ENCODE assay signal across 9 mouse cellular contexts in genomic region chr11:58937909-58938308, GRCm38 (mm10). TPM values are rescaled to one million over a fixed set of nuclear protein-coding genes. Genes with fewer than 3 reads are reported as not detected.
DNase-seq lines count a peak whose midpoint lies in the region; ATAC-seq and TF ChIP-seq lines count a peak whose summit lies in the region.
"Had no signal": no experiment of that assay in that cellular context is flagged by ENCODE, and none has a peak within 500 bp of the region (broad histone marks: within the 10 kb centered on the region; RNA-seq: fewer than 3 reads in every experiment).

No protein-coding gene starts in this region.

- no peak for TF ChIP-seq CTCF in testis, adult 2 months (IDR thresholded peaks at IDR 0.05; ENCODE audit: control insufficient read depth, insufficient read depth, insufficient replicate concordance, low read depth, low read length)
- TF ChIP-seq CTCF in intestine, postnatal 0 days (IDR thresholded peaks at IDR 0.05; ENCODE audit: low read depth), result no peak

- H3K4me1 ChIP-seq in testis, adult 2 months (ENCODE audit: control insufficient read depth, insufficient read depth, low read length), result peaks cover 11% of the 10 kb centered on the region
- H3K4me1 ChIP-seq in intestine, postnatal 0 days (replicated peaks; ENCODE audit: control insufficient read depth, insufficient read depth, low read length), result no peaks in the 10 kb centered on the region
- peaks cover 22% of the 10 kb centered on the region for H3K4me1 ChIP-seq in midbrain, embryonic 16.5 days (ENCODE audit: control insufficient read depth, insufficient read depth, low read length)

- peak overlapping the region; percentile 82; the same call in 1 of the 2 replicates for H3K27ac ChIP-seq in testis, adult 2 months (ENCODE audit: control insufficient read depth, insufficient read depth, low read depth, low read length)
- H3K27ac ChIP-seq in intestine, postnatal 0 days (ENCODE audit: low read depth, low read length), result peak overlapping the region; percentile 91; the same call in 1 of the 2 replicates
- H3K27ac ChIP-seq in midbrain, embryonic 16.5 days (ENCODE audit: low read length), result peak overlapping the region; percentile 94

- no peaks in the 10 kb centered on the region for H3K27me3 ChIP-seq in testis, adult 2 months (ENCODE audit: control insufficient read depth, insufficient read depth, low read length)
- no peaks in the 10 kb centered on the region for H3K27me3 ChIP-seq in intestine, postnatal 0 days (replicated peaks; ENCODE audit: control insufficient read depth, insufficient read depth, low read length)
- no peaks in the 10 kb centered on the region for H3K27me3 ChIP-seq in midbrain, embryonic 16.5 days (ENCODE audit: control insufficient read depth, insufficient read depth, low read depth, low read length)

- H3K36me3 ChIP-seq in testis, adult 2 months (ENCODE audit: control insufficient read depth, insufficient read depth, low read length), result peaks cover 1% of the 10 kb centered on the region
- peaks cover 31% of the 10 kb centered on the region for H3K36me3 ChIP-seq in intestine, postnatal 0 days (ENCODE audit: control insufficient read depth, insufficient read depth)
- H3K36me3 ChIP-seq in midbrain, embryonic 16.5 days (ENCODE audit: control insufficient read depth, insufficient read depth, low read length), result peaks cover 18% of the 10 kb centered on the region

- peak overlapping the region; percentile 89 for H3K9ac ChIP-seq in intestine, postnatal 0 days (ENCODE audit: low read depth, low read length)
- peak overlapping the region; percentile 99 for H3K9ac ChIP-seq in midbrain, embryonic 16.5 days (ENCODE audit: low read depth, low read length)

- no peak for TF ChIP-seq POLR2A in testis, adult 2 months (IDR thresholded peaks at IDR 0.05; ENCODE audit: control insufficient read depth, low read depth, low read length)

- ATAC-seq in intestine, postnatal 0 days, result no peak
- ATAC-seq in midbrain, embryonic 16.5 days, result no peak

- H3K9me3 ChIP-seq in intestine, postnatal 0 days (ENCODE audit: control insufficient read depth), result no peaks in the 10 kb centered on the region
- H3K9me3 ChIP-seq in midbrain, embryonic 16.5 days (replicated peaks; ENCODE audit: control insufficient read depth, low read length, poor library complexity, severe bottlenecking), result no peaks in the 10 kb centered on the region

- peak overlapping the region; percentile 98 for H3K4me2 ChIP-seq in intestine, postnatal 0 days (replicated peaks; ENCODE audit: low read depth)
- peak overlapping the region; percentile 86 for H3K4me2 ChIP-seq in midbrain, embryonic 16.5 days (ENCODE audit: low read length)

- peak; percentile 58 for DNase-seq in cerebellum, adult 11-12 months
- DNase-seq in cerebellum, postnatal 36 days, result no peak
- no peak for DNase-seq in testis, postnatal 10 days (ENCODE audit: low spot score)
- no peak for DNase-seq in urinary bladder, adult 2 months (ENCODE audit: low spot score)
- no peak for DNase-seq in adrenal gland, adult 8-10 months

- whole genome bisulfite sequencing in intestine, postnatal 0 days, result 1% methylated on average over 13 of the region's 13 CpGs
- 3% methylated on average over 13 of the region's 13 CpGs for WGBS in midbrain, embryonic 16.5 days

- peak overlapping the region; percentile 85 for H3K4me3 ChIP-seq in testis, adult 2 months (ENCODE audit: control insufficient read depth, low read depth, low read length)
- peak overlapping the region; percentile 84 for H3K4me3 ChIP-seq in intestine, postnatal 0 days (ENCODE audit: low read depth, low read length)
- peak overlapping the region; percentile 81 for H3K4me3 ChIP-seq in midbrain, embryonic 16.5 days (ENCODE audit: low read depth, low read length)

RNA-seq across cellular contexts. Expression of gene Rnf187, which starts 0.8 kb away (rescaled TPM):
- polyA plus RNA-seq in testis, adult 2 months (2012; rRNA removed), result 215 and 247 TPM in 2 replicates
- 113 and 117 TPM in 2 replicates for polyA plus RNA-seq in intestine, postnatal 0 days (2015; fragmentation: Nextera tagmentation; extraction: Ambion mirVana)
- polyA plus RNA-seq in midbrain, embryonic 16.5 days (2015; fragmentation: Nextera tagmentation; extraction: Ambion mirVana), result 550 and 556 TPM in 2 replicates
- polyA plus RNA-seq in urinary bladder, adult 2 months (2012; rRNA removed), result 137 and 140 TPM in 2 replicates
- 100 to 1,000 TPM; 179 to 200 (median 190) TPM for total RNA-seq in adrenal gland, adult 8-10 months (2022)

RNA-seq across cellular contexts. Expression of gene Hist3h2ba, which starts 10.8 kb away (rescaled TPM):
- polyA plus RNA-seq in testis, adult 2 months (2012; rRNA removed), result 8.7 and 8.9 TPM in 2 replicates
- 6.9 and 7.8 TPM in 2 replicates for polyA plus RNA-seq in intestine, postnatal 0 days (2015; fragmentation: Nextera tagmentation; extraction: Ambion mirVana)
- 345 and 399 TPM in 2 replicates for polyA plus RNA-seq in midbrain, embryonic 16.5 days (2015; fragmentation: Nextera tagmentation; extraction: Ambion mirVana)
- polyA plus RNA-seq in urinary bladder, adult 2 months (2012; rRNA removed), result 1.3 and 2.2 TPM in 2 replicates
- 10 to 100 TPM in 2 of 4 experiments, 1 to 10 TPM in 2; 3.3 to 12.2 (median 7.8) TPM for total RNA-seq in adrenal gland, adult 8-10 months (2022)

RNA-seq across cellular contexts. Expression of gene Hist3h2a, which starts 16.6 kb away (rescaled TPM):
- 6.4 and 6.5 TPM in 2 replicates for polyA plus RNA-seq in testis, adult 2 months (2012; rRNA removed)
- polyA plus RNA-seq in intestine, postnatal 0 days (2015; fragmentation: Nextera tagmentation; extraction: Ambion mirVana), result 15.8 and 16.7 TPM in 2 replicates
- polyA plus RNA-seq in midbrain, embryonic 16.5 days (2015; fragmentation: Nextera tagmentation; extraction: Ambion mirVana), result 107 and 115 TPM in 2 replicates
- polyA plus RNA-seq in urinary bladder, adult 2 months (2012; rRNA removed), result 22.0 and 27.2 TPM in 2 replicates
- 10 to 100 TPM; 18.8 to 28.5 (median 26.2) TPM for total RNA-seq in adrenal gland, adult 8-10 months (2022)

RNA-seq across cellular contexts. Expression of gene Trim17, which starts 16.6 kb away (rescaled TPM):
- 166 and 167 TPM in 2 replicates for polyA plus RNA-seq in testis, adult 2 months (2012; rRNA removed)
- 0.08 and 0.12 TPM in 2 replicates for polyA plus RNA-seq in intestine, postnatal 0 days (2015; fragmentation: Nextera tagmentation; extraction: Ambion mirVana)
- 1.3 and 2.1 TPM in 2 replicates for polyA plus RNA-seq in midbrain, embryonic 16.5 days (2015; fragmentation: Nextera tagmentation; extraction: Ambion mirVana)
- 0.23 and 0.49 TPM in 2 replicates for polyA plus RNA-seq in urinary bladder, adult 2 months (2012; rRNA removed)
- under 1 TPM; 0.21 to 0.59 (median 0.46) TPM for total RNA-seq in adrenal gland, adult 8-10 months (2022)

RNA-seq across cellular contexts. Expression of gene Btnl10, which starts 20.2 kb away (rescaled TPM):
- 6.8 and 10.1 TPM in 2 replicates for polyA plus RNA-seq in testis, adult 2 months (2012; rRNA removed)
- polyA plus RNA-seq in intestine, postnatal 0 days (2015; fragmentation: Nextera tagmentation; extraction: Ambion mirVana), result not detected in 2 replicates
- not detected in 2 replicates for polyA plus RNA-seq in midbrain, embryonic 16.5 days (2015; fragmentation: Nextera tagmentation; extraction: Ambion mirVana)
- polyA plus RNA-seq in urinary bladder, adult 2 months (2012; rRNA removed), result not detected in 2 replicates
- total RNA-seq in adrenal gland, adult 8-10 months (2022), result not detected
- polyA plus RNA-seq: large intestine, adult 2 months had no signal

Comparison
In these comparisons a context has a peak if more than half of its experiments do, and no peak if none do; other contexts are left out.
1. RNA of gene Hist3h2ba, which starts 10.8 kb away (polyA plus RNA-seq): 345 to 399 TPM in midbrain, embryonic 16.5 days; 8.7 to 8.9 TPM in testis, adult 2 months, 6.9 to 7.8 TPM in intestine, postnatal 0 days and 1.3 to 2.2 TPM in urinary bladder, adult 2 months; every median in the first group is over 10 times any median in the second.
2. Peak in every context shown above with its lines, with median percentiles within 50 percentile points of each other: H3K27ac ChIP-seq and H3K4me3 ChIP-seq.